Mouse (Mus musculus) thymus, adult 2 months (tissue): ENCODE measurements around the gene Ccdc97.

Experiments
- CTCF ChIP-seq: fragments of 200-500 bp; IDR thresholded peaks from 2 replicates; pipeline ENCODE4 v1.5.1; 2012; ENCODE audit warnings: mild to moderate bottlenecking, control low read depth, low read length, moderate library complexity, borderline replicate concordance; ENCODE audit not compliant: control insufficient read depth, poor library complexity, insufficient read depth; ENCODE audit errors: extremely low read depth
- POLR2A ChIP-seq: fragments of 200-500 bp; IDR thresholded peaks from 2 replicates; pipeline ENCODE4 v1.6.1; 2012; ENCODE audit warnings: mild to moderate bottlenecking, low read length, control low read depth, moderate library complexity; ENCODE audit not compliant: control insufficient read depth, poor library complexity, insufficient read depth; ENCODE audit errors: extremely low read depth

- TF ChIP-seq CTCF (no peak), POLR2A (no peak)
Measured at GRCm38 (mm10) chr7:25677013-25677412, 41.9 kb downstream of the Ccdc97 start.
